Mouse (Mus musculus) limb, embryonic 14.5 days (tissue): ENCODE data around the gene Ier3. TPM values are rescaled to one million over a fixed set of nuclear protein-coding genes. Genes with fewer than 3 reads are reported as not detected.

Source experiments
- ATAC-seq: fragments of 200-750 bp; cut with Nextera tagmentation; 2 replicates; pipeline ENCODE4 v1.8.0; 2017; ENCODE audit warnings: low read depth, moderate number of reproducible peaks, moderate TSS enrichment; ENCODE audit not compliant: low FRiP score
- DNase-seq: peaks from one replicate; pipeline ENCODE4 v3.0.0-alpha.2; 2015; ENCODE audit warnings: low spot score
- H3K27ac ChIP-seq: fragments of 300-500 bp; sonication (generic); replicated peaks from 2 replicates; pipeline ENCODE4 v1.5.1; 2014; ENCODE audit warnings: low read depth, mild to moderate bottlenecking, low read length, moderate library complexity, mixed read lengths
- H3K27me3 ChIP-seq: fragments of 300-500 bp; sonication (generic); 2 replicates; pipeline ENCODE4 v1.6.1; 2014; ENCODE audit warnings: low read length, mixed read lengths; ENCODE audit not compliant: control insufficient read depth, insufficient read depth
- H3K36me3 ChIP-seq: fragments of 300-500 bp; sonication (generic); 2 replicates; pipeline ENCODE4 v1.6.1; 2014; ENCODE audit warnings: mild to moderate bottlenecking, low read length, moderate library complexity, mixed read lengths; ENCODE audit not compliant: control insufficient read depth, insufficient read depth
- H3K4me1 ChIP-seq: fragments of 300-500 bp; sonication (generic); 2 replicates; pipeline ENCODE4 v1.6.1; 2014; ENCODE audit warnings: antibody characterized with exemption, low read length, mixed read lengths; ENCODE audit not compliant: control insufficient read depth, insufficient read depth
- H3K4me2 ChIP-seq: fragments of 300-500 bp; sonication (generic); replicated peaks from 2 replicates; pipeline ENCODE4 v1.6.1; 2014; ENCODE audit warnings: low read depth, mild to moderate bottlenecking, low read length, moderate library complexity; ENCODE audit not compliant: severe bottlenecking
- H3K4me3 ChIP-seq: fragments of 300-500 bp; sonication (generic); replicated peaks from 2 replicates; pipeline ENCODE4 v1.5.1; 2014; ENCODE audit warnings: low read length
- H3K9ac ChIP-seq: fragments of 300-500 bp; sonication (generic); 2 replicates; pipeline ENCODE4 v1.6.1; 2014; ENCODE audit warnings: mild to moderate bottlenecking, low read depth, low read length, moderate library complexity; ENCODE audit not compliant: severe bottlenecking
- H3K9me3 ChIP-seq: fragments of 300-500 bp; sonication (generic); 2 replicates; pipeline ENCODE4 v1.6.1; 2016; ENCODE audit warnings: low read length; ENCODE audit not compliant: control insufficient read depth
- POLR2A ChIP-seq: fragments of 200-500 bp; IDR thresholded peaks from 2 replicates; pipeline ENCODE4 v1.8.0; 2012; ENCODE audit warnings: inconsistent platforms, mild to moderate bottlenecking, moderate library complexity, borderline replicate concordance; ENCODE audit not compliant: insufficient read depth, insufficient read length; ENCODE audit errors: extremely low read depth
- WGBS: fragments of 180-500 bp; shearing (Covaris S2); extraction: QIAGEN DNeasy Blood & Tissue Kit; methylation state at CpG from one replicate; pipeline ENCODE4 v1.1.7; 2014; 5-methylcytosine and 5-hydroxymethylcytosine counted together
- polyA plus RNA-seq, 2 experiments: library from polyadenylated mRNA; depleted of rRNA in 1 of 2; stranded (reverse) in 1 of 2; unstranded in 1 of 2; fragments of >200 nt; fragmentation: Nextera tagmentation in 1 of 2; extraction: Ambion mirVana in 1 of 2; gene quantifications; 2 replicates each; pipeline versions ENCODE4 v1.2.1 to v1.2.3; 2012 to 2014

The Ier3 gene
- polyA plus RNA-seq, 2 experiments = 8.8 to 10.8 TPM

DNA sequence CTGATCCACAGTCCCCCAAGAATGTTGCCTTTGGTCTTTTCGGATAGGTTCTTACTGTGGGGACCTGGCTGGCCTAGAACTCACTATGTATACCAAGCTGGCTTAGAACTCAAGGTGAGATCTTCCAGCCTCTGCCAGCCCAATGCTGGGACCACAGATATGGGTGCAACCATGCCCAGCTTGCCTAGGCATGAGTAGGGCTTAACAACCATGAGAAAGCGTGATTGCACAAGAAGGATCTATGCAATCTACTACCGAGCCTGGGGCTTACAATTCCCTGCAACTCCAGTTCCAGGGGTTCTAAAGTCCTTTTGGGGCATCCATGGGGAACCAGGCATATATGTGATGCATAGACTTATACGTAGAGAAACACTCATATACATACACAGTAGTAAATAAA is 30.6 kb upstream of the Ier3 start:
- 87% methylated on average over 4 of the region's 4 CpGs for WGBS
- DNase-seq (no peak), ATAC-seq (no peak)
- Histone ChIP-seq H3K9me3 (no peaks in the 10 kb centered on the region), H3K27me3 (no peaks in the 10 kb centered on the region), H3K9ac (no peak overlapping the region), H3K36me3 (no peaks in the 10 kb centered on the region), H3K27ac (no peak overlapping the region), H3K4me1 (no peaks in the 10 kb centered on the region), H3K4me2 (no peak overlapping the region), H3K4me3 (no peak overlapping the region)
- no peak for TF ChIP-seq POLR2A

DNA sequence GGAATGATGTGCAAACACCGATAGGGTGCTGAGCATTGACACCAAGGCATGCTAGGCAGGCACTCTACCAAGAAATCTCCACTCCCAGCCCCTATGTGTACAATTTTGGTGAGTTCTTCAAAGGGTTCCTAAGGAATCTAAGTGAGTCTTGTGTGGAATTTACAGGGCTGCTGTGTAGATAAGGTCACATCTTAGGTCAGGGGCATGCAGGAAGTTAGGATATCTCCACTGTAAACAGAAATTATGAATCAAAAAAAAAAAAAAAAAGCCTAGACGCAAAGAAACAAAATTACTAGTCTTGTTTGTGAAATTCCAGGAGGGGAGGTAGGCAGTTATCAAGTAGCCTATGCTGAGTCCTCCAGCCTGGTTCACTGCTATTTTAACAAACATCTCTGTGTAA is 28.6 kb upstream of the Ier3 start:
- Histone ChIP-seq H3K27ac (no peak overlapping the region), H3K4me3 (no peak overlapping the region), H3K9me3 (no peaks in the 10 kb centered on the region), H3K4me1 (no peaks in the 10 kb centered on the region), H3K36me3 (no peaks in the 10 kb centered on the region), H3K9ac (no peak overlapping the region), H3K4me2 (no peak overlapping the region), H3K27me3 (no peaks in the 10 kb centered on the region)
- no peak for TF ChIP-seq POLR2A
- DNase-seq (no peak), ATAC-seq (no peak)
- WGBS = 79% methylated on average over 2 of the region's 2 CpGs

- no peaks in the 10 kb centered on the region for H3K36me3 ChIP-seq
- no peaks in the 10 kb centered on the region for H3K27me3 ChIP-seq
- H3K9me3 ChIP-seq = 0 out of 2 replicates have a peak, but pooled peaks cover 5% of the 10 kb centered on the region
- H3K27ac ChIP-seq = no peak overlapping the region
- no peak for TF ChIP-seq POLR2A
- 62% methylated on average over 2 of the region's 2 CpGs for WGBS
- DNase-seq (no peak), ATAC-seq (no peak)
- no peaks in the 10 kb centered on the region for H3K4me1 ChIP-seq
- no peak overlapping the region for H3K9ac ChIP-seq
- H3K4me3 ChIP-seq = no peak overlapping the region
- H3K4me2 ChIP-seq = no peak overlapping the region
These were observed 26.4 kb upstream of the Ier3 start for GRCm38 (mm10) chr17:35795099-35795498.

- H3K4me3 ChIP-seq = no peak overlapping the region
- no peaks in the 10 kb centered on the region for H3K4me1 ChIP-seq
- H3K9ac ChIP-seq = no peak overlapping the region
- H3K27ac ChIP-seq = no peak overlapping the region
- H3K36me3 ChIP-seq = no peaks in the 10 kb centered on the region
- 82% methylated on average over 6 of the region's 6 CpGs for whole genome bisulfite sequencing
- H3K9me3 ChIP-seq = 0 out of 2 replicates have a peak, but pooled peaks cover 5% of the 10 kb centered on the region
- no peaks in the 10 kb centered on the region for H3K27me3 ChIP-seq
- no peak for TF ChIP-seq POLR2A
- ATAC-seq (no peak), DNase-seq (no peak)
- no peak overlapping the region for H3K4me2 ChIP-seq
These were observed 25.8 kb upstream of the Ier3 start for GRCm38 (mm10) chr17:35795656-35796055.

- ATAC-seq (no peak), DNase-seq (no peak)
- 0 out of 2 replicates have a peak, but pooled peaks cover 5% of the 10 kb centered on the region for H3K9me3 ChIP-seq
- no peak overlapping the region for H3K27ac ChIP-seq
- no peaks in the 10 kb centered on the region for H3K4me1 ChIP-seq
- 50% methylated on average over 5 of the region's 5 CpGs for WGBS
- no peaks in the 10 kb centered on the region for H3K27me3 ChIP-seq
- H3K4me2 ChIP-seq = no peak overlapping the region
- TF ChIP-seq POLR2A = no peak
- H3K4me3 ChIP-seq = no peak overlapping the region
- H3K9ac ChIP-seq = no peak overlapping the region
- H3K36me3 ChIP-seq = no peaks in the 10 kb centered on the region
These were observed 24.6 kb upstream of the Ier3 start for GRCm38 (mm10) chr17:35796835-35797234.

- 71% methylated on average over 2 of the region's 2 CpGs for WGBS
- DNase-seq (no peak), ATAC-seq (no peak)
- Histone ChIP-seq H3K9me3 (0 out of 2 replicates have a peak, but pooled peaks cover 5% of the 10 kb centered on the region), H3K4me1 (no peaks in the 10 kb centered on the region), H3K4me2 (no peak overlapping the region), H3K4me3 (no peak overlapping the region), H3K27me3 (no peaks in the 10 kb centered on the region), H3K36me3 (no peaks in the 10 kb centered on the region), H3K27ac (no peak overlapping the region), H3K9ac (no peak overlapping the region)
- no peak for TF ChIP-seq POLR2A
These were observed 20.6 kb upstream of the Ier3 start for GRCm38 (mm10) chr17:35800905-35801304.
